ENCODE assay signal across 16 mouse cellular contexts in the genomic region with DNA sequence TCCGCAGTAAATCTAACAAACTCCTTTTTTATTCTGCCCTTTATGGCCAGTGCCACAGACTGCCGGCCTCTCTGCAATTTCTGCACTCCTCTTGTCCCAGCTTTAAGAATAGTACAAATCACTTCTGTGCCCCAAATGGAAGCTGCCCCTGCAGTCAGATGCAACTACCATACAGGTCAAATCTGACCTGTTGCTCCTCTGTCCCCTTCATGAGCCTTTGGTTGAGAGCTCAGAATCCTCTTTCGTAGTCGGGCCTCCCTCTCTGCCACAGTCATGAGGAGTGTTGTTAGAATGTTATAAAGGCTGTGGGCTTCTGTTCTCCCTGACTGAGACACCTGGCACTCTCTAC. TPM values are rescaled to one million over a fixed set of nuclear protein-coding genes. Genes with fewer than 3 reads are reported as not detected.
DNase-seq lines count a peak whose midpoint lies in the region; ATAC-seq lines count a peak whose summit lies in the region.
"Had no signal": no experiment of that assay in that cellular context is flagged by ENCODE, and none has a peak within 500 bp of the region (broad histone marks: within the 10 kb centered on the region; RNA-seq: fewer than 3 reads in every experiment).

No protein-coding gene starts in this region.

- peak overlapping the region; percentile 84 for H3K27ac ChIP-seq in heart, embryonic 12.5 days (ENCODE audit: poor library complexity, severe bottlenecking)
- no peak overlapping the region for H3K27ac ChIP-seq in neural tube, embryonic 11.5 days (ENCODE audit: low read depth, low read length)
- no peak overlapping the region for H3K27ac ChIP-seq in neural tube, embryonic 15.5 days (replicated peaks)
- peak overlapping the region; percentile 54; the same call in 1 of the 2 replicates for H3K27ac ChIP-seq in limb, embryonic 10.5 days
- H3K27ac ChIP-seq: forebrain, embryonic 13.5 days; hindbrain, embryonic 13.5 days; macrophage had no signal

- H3K4me1 ChIP-seq in heart, embryonic 12.5 days (replicated peaks), result peaks cover 59% of the 10 kb centered on the region
- no peaks in the 10 kb centered on the region for H3K4me1 ChIP-seq in neural tube, embryonic 11.5 days (ENCODE audit: control insufficient read depth, insufficient read depth, low read length)
- H3K4me1 ChIP-seq in neural tube, embryonic 15.5 days, result peaks cover 18% of the 10 kb centered on the region
- H3K4me1 ChIP-seq in limb, embryonic 10.5 days, result peaks cover 32% of the 10 kb centered on the region

- H3K27me3 ChIP-seq in heart, embryonic 12.5 days (replicated peaks), result no peaks in the 10 kb centered on the region
- H3K27me3 ChIP-seq in neural tube, embryonic 11.5 days (ENCODE audit: control insufficient read depth, insufficient read depth, low read length), result no peaks in the 10 kb centered on the region
- H3K27me3 ChIP-seq in neural tube, embryonic 15.5 days (replicated peaks), result 0 out of 2 replicates have a peak, but pooled peaks cover 8% of the 10 kb centered on the region
- H3K27me3 ChIP-seq in limb, embryonic 10.5 days (ENCODE audit: low read depth, poor library complexity, severe bottlenecking), result peaks cover 15% of the 10 kb centered on the region; the same call in 1 of the 2 replicates

- H3K9ac ChIP-seq in heart, embryonic 12.5 days, result peak overlapping the region; percentile 23
- no peak overlapping the region for H3K9ac ChIP-seq in neural tube, embryonic 11.5 days (ENCODE audit: low read length)
- H3K9ac ChIP-seq in neural tube, embryonic 15.5 days (replicated peaks), result no peak overlapping the region
- H3K9ac ChIP-seq: forebrain, embryonic 13.5 days; hindbrain, embryonic 13.5 days had no signal

- H3K4me2 ChIP-seq in heart, embryonic 12.5 days, result peak overlapping the region; percentile 69
- H3K4me2 ChIP-seq in neural tube, embryonic 11.5 days (ENCODE audit: low read depth), result no peak overlapping the region
- H3K4me2 ChIP-seq in neural tube, embryonic 15.5 days, result no peak overlapping the region

- no peaks in the 10 kb centered on the region for H3K36me3 ChIP-seq in heart, embryonic 12.5 days
- H3K36me3 ChIP-seq in neural tube, embryonic 11.5 days (ENCODE audit: control insufficient read depth, insufficient read depth, low read length), result no peaks in the 10 kb centered on the region
- no peaks in the 10 kb centered on the region for H3K36me3 ChIP-seq in neural tube, embryonic 15.5 days
- H3K36me3 ChIP-seq in limb, embryonic 10.5 days, result no peaks in the 10 kb centered on the region
- H3K36me3 ChIP-seq: hindbrain, embryonic 13.5 days had no signal

- WGBS in heart, embryonic 12.5 days, result 50% methylated on average over 4 of the region's 4 CpGs
- 65% methylated on average over 4 of the region's 4 CpGs for WGBS in neural tube, embryonic 11.5 days
- 57% methylated on average over 4 of the region's 4 CpGs for WGBS in neural tube, embryonic 15.5 days
- WGBS in limb, embryonic 10.5 days, result 70% methylated on average over 4 of the region's 4 CpGs

- ATAC-seq in heart, embryonic 12.5 days (ENCODE audit: insufficient number of reproducible peaks, low FRiP score), result no peak
- ATAC-seq in neural tube, embryonic 11.5 days (ENCODE audit: insufficient read depth, low FRiP score, low TSS enrichment), result 0 out of 2 replicates have a peak, but pooled peaks have one; percentile 1
- no peak for ATAC-seq in neural tube, embryonic 15.5 days (ENCODE audit: low FRiP score)
- no peak for ATAC-seq in megakaryocyte-erythroid progenitor cell, adult 5-6 weeks (replicated peaks; ENCODE audit: low FRiP score, low TSS enrichment, poor library complexity, severe bottlenecking)

- no peaks in the 10 kb centered on the region for H3K9me3 ChIP-seq in heart, embryonic 12.5 days (replicated peaks)
- H3K9me3 ChIP-seq in neural tube, embryonic 11.5 days (ENCODE audit: control insufficient read depth, low read length), result no peaks in the 10 kb centered on the region
- H3K9me3 ChIP-seq in neural tube, embryonic 15.5 days (replicated peaks), result no peaks in the 10 kb centered on the region
- no peaks in the 10 kb centered on the region for H3K9me3 ChIP-seq in limb, embryonic 10.5 days (replicated peaks)
- H3K9me3 ChIP-seq: forebrain, embryonic 13.5 days; hindbrain, embryonic 13.5 days had no signal

- DNase-seq in heart, postnatal 14 days, result no peak
- DNase-seq in neural tube, embryonic 11.5 days (ENCODE audit: low spot score), result no peak
- no peak for DNase-seq in limb, embryonic 10.5 days (ENCODE audit: low spot score)
- DNase-seq in natural killer cell, adult 2 months (ENCODE audit: low spot score in 2 of 2), result no peak

- no peak overlapping the region for H3K4me3 ChIP-seq in heart, embryonic 12.5 days
- H3K4me3 ChIP-seq in neural tube, embryonic 11.5 days (ENCODE audit: low read depth, low read length), result no peak overlapping the region
- no peak overlapping the region for H3K4me3 ChIP-seq in neural tube, embryonic 15.5 days (replicated peaks)
- H3K4me3 ChIP-seq in limb, embryonic 10.5 days, result peak overlapping the region; percentile 44; the same call in 1 of the 2 replicates

- intact Hi-C loops in heart, postnatal 14 days (cut with DNase I), result loop anchor here (2.0 kb wide), 2 partner anchors 52 to 186 kb away; no protein-coding TSS in a partner anchor

RNA-seq across cellular contexts. Expression of gene Pdp2, which starts 12.0 kb away (rescaled TPM):
- 8.6 and 9.0 TPM in 2 replicates for polyA plus RNA-seq in heart, embryonic 12.5 days (2016; fragmentation: Nextera tagmentation; extraction: Ambion mirVana)
- 10 to 100 TPM; 17.0 to 18.2 TPM for total RNA-seq in heart, postnatal 14 days (2021)
- polyA plus RNA-seq in neural tube, embryonic 11.5 days (2014; fragmentation: Nextera tagmentation; extraction: Ambion mirVana), result 17.8 and 20.0 TPM in 2 replicates
- 18.4 and 19.7 TPM in 2 replicates for polyA plus RNA-seq in neural tube, embryonic 15.5 days (2015; fragmentation: Nextera tagmentation; extraction: Ambion mirVana)
- 14.5 and 14.8 TPM in 2 replicates for polyA plus RNA-seq in limb, embryonic 10.5 days (2016; fragmentation: Nextera tagmentation; extraction: Ambion mirVana)
- 8.6 and 9.5 TPM in 2 replicates for total RNA-seq in megakaryocyte-erythroid progenitor cell, adult 5-6 weeks (2014; fragmentation: Nextera tagmentation)
- 10.2 and 10.4 TPM in 2 replicates for total RNA-seq in megakaryocyte-erythroid progenitor cell, adult 5-6 weeks (2017)

RNA-seq across cellular contexts. Expression of gene Cdh16, which starts 21.0 kb away (rescaled TPM):
- polyA plus RNA-seq in heart, embryonic 12.5 days (2016; fragmentation: Nextera tagmentation; extraction: Ambion mirVana), result 16.1 and 18.6 TPM in 2 replicates
- total RNA-seq in heart, postnatal 14 days (2021), result 1 to 10 TPM; 3.3 to 3.5 TPM
- 0.80 TPM in 1 of 2 replicates, not detected in the other for polyA plus RNA-seq in neural tube, embryonic 11.5 days (2014; fragmentation: Nextera tagmentation; extraction: Ambion mirVana)
- polyA plus RNA-seq in neural tube, embryonic 15.5 days (2015; fragmentation: Nextera tagmentation; extraction: Ambion mirVana), result 0.38 TPM in 1 of 2 replicates, not detected in the other
- polyA plus RNA-seq in limb, embryonic 10.5 days (2016; fragmentation: Nextera tagmentation; extraction: Ambion mirVana), result 0.13 TPM in 1 of 2 replicates, not detected in the other
- not detected in 2 replicates for total RNA-seq in megakaryocyte-erythroid progenitor cell, adult 5-6 weeks (2014; fragmentation: Nextera tagmentation)
- total RNA-seq in megakaryocyte-erythroid progenitor cell, adult 5-6 weeks (2017), result not detected in 2 replicates
- total RNA-seq: gastrocnemius, postnatal 25 days; layer of hippocampus, adult 8-10 months; left cerebral cortex, adult 18-20 months; MEL had no signal
- polyA plus RNA-seq: cortical plate, adult 2 months; forebrain, embryonic 13.5 days; hindbrain, embryonic 13.5 days; macrophage; midbrain, embryonic 14.5 days had no signal

RNA-seq across cellular contexts. Expression of gene Rrad, which starts 27.9 kb away (rescaled TPM):
- 299 and 301 TPM in 2 replicates for polyA plus RNA-seq in heart, embryonic 12.5 days (2016; fragmentation: Nextera tagmentation; extraction: Ambion mirVana)
- 100 to 1,000 TPM; 198 to 203 TPM for total RNA-seq in heart, postnatal 14 days (2021)
- polyA plus RNA-seq in neural tube, embryonic 11.5 days (2014; fragmentation: Nextera tagmentation; extraction: Ambion mirVana), result 2.9 and 4.3 TPM in 2 replicates
- 4.7 and 6.8 TPM in 2 replicates for polyA plus RNA-seq in neural tube, embryonic 15.5 days (2015; fragmentation: Nextera tagmentation; extraction: Ambion mirVana)
- polyA plus RNA-seq in limb, embryonic 10.5 days (2016; fragmentation: Nextera tagmentation; extraction: Ambion mirVana), result 2.0 and 3.2 TPM in 2 replicates
- 1.1 TPM in 1 of 2 replicates, not detected in the other for total RNA-seq in megakaryocyte-erythroid progenitor cell, adult 5-6 weeks (2014; fragmentation: Nextera tagmentation)
- 0.19 and 0.94 TPM in 2 replicates for total RNA-seq in megakaryocyte-erythroid progenitor cell, adult 5-6 weeks (2017)

RNA-seq across cellular contexts. Expression of gene Ciao2b, which starts 38.5 kb away (rescaled TPM):
- polyA plus RNA-seq in heart, embryonic 12.5 days (2016; fragmentation: Nextera tagmentation; extraction: Ambion mirVana), result 187 and 195 TPM in 2 replicates
- total RNA-seq in heart, postnatal 14 days (2021), result 10 to 100 TPM; 52.9 to 63.6 TPM
- 96.9 and 99.1 TPM in 2 replicates for polyA plus RNA-seq in neural tube, embryonic 11.5 days (2014; fragmentation: Nextera tagmentation; extraction: Ambion mirVana)
- 121 and 135 TPM in 2 replicates for polyA plus RNA-seq in neural tube, embryonic 15.5 days (2015; fragmentation: Nextera tagmentation; extraction: Ambion mirVana)
- polyA plus RNA-seq in limb, embryonic 10.5 days (2016; fragmentation: Nextera tagmentation; extraction: Ambion mirVana), result 95.6 and 105 TPM in 2 replicates
- 51.5 and 66.1 TPM in 2 replicates for total RNA-seq in megakaryocyte-erythroid progenitor cell, adult 5-6 weeks (2014; fragmentation: Nextera tagmentation)
- total RNA-seq in megakaryocyte-erythroid progenitor cell, adult 5-6 weeks (2017), result 26.4 and 27.7 TPM in 2 replicates

Comparison
In these comparisons a context has a peak if more than half of its experiments do, and no peak if none do; other contexts are left out.
1. H3K27ac ChIP-seq: peak in heart, embryonic 12.5 days (single experiment) and limb, embryonic 10.5 days (single experiment); none in neural tube, embryonic 11.5 days (single experiment) and neural tube, embryonic 15.5 days (single experiment).
2. RNA of gene Rrad, which starts 27.9 kb away (polyA plus RNA-seq): 299 to 301 TPM in heart, embryonic 12.5 days; 4.7 to 6.8 TPM in neural tube, embryonic 15.5 days, 2.0 to 3.2 TPM in limb, embryonic 10.5 days and 2.9 to 4.3 TPM in neural tube, embryonic 11.5 days; every median in the first group is over 10 times any median in the second.